Mouse (Mus musculus) adrenal gland, postnatal 10 days (tissue): ENCODE data around the gene Slc8a2. TPM values are rescaled to one million over a fixed set of nuclear protein-coding genes. Genes with fewer than 3 reads are reported as not detected.

ENCODE experiments used
- DNase-seq: peaks from one replicate; pipeline ENCODE4 v3.0.0; 2021; ENCODE audit warnings: mixed read lengths
- total RNA-seq, 2 experiments: library from RNA; stranded (reverse); gene quantifications; 2 replicates each; pipeline ENCODE4 v1.2.3; 2021

Slc8a2 gene
- total RNA-seq, 2 experiments from 2014 or later, result 3.0 to 3.8 TPM

GRCm38 (mm10) chr7:16172141-16172581 lies 42.5 kb downstream of the Slc8a2 start:
- DNase-seq, result no peak

DNA sequence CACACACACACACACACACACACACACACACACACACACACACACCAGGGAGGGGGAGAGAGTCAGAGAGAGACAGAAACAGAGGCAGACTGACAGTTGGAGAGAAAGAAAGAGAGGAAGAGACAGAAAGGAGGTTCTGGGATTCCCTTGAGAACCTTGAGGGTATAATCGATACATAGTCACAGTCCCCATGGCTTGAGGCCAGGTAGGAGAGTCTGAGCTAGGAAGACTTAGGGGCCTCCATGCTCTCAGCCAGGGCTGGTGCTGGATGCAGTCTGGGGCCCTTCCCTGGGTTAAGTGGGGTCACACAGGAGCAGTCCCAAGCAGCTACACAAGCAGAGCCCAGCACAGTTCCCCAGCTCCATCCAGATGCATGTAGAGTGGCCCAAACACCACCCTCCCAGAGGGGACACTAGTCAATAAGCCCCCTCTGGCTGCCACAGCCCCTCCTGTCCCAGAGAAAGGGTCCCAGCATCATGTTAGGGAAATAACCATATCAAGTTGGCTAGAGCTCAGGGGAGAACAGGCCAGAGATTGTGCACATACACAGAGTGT lies 43.0 kb downstream of the Slc8a2 start:
- no peak for DNase-seq

GRCm38 (mm10) chr7:16173146-16173545 lies 43.5 kb downstream of the Slc8a2 start:
- no peak for DNase-seq

- DNase-seq, result peak; percentile 68
Observed at GRCm38 (mm10) chr7:16174597-16175541, 45.2 kb downstream of the Slc8a2 start, which contains the start of gene Meis3. TSS of gene Meis3 (plus strand) at chr7:16175090.

GRCm38 (mm10) chr7:16175542-16175931 lies 45.9 kb downstream of the Slc8a2 start:
- DNase-seq, result no peak

DNA sequence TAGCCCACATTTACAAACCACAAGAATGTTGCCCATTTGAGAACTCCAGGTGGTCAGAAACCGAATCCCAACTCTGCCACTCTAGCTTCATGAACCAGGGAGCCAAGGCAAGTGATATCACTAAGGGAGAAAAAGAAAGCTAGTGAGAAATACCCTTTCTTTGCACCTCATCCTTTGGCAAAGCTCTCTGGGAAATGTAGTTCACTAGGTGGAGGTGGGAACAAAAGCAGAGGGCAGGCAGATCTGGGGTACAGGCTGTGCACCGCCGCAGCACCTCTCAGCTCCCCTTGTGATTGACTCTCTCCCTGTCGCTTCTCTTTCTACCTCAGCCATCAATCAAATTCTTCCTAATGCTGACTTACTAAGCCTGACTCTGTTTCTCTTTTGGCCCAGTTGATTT lies 48.5 kb downstream of the Slc8a2 start:
- no peak for DNase-seq

GRCm38 (mm10) chr7:16183663-16184062 lies 54.0 kb downstream of the Slc8a2 start:
- DNase-seq, result peak; percentile 81

- DNase-seq, result no peak
Observed at GRCm38 (mm10) chr7:16187494-16187893, 57.9 kb downstream of the Slc8a2 start.

GRCm38 (mm10) chr7:16192315-16192714 lies 62.7 kb downstream of the Slc8a2 start:
- DNase-seq, result peak; percentile 85

- no peak for DNase-seq
Observed at GRCm38 (mm10) chr7:16193702-16194101, 64.1 kb downstream of the Slc8a2 start.

DNA sequence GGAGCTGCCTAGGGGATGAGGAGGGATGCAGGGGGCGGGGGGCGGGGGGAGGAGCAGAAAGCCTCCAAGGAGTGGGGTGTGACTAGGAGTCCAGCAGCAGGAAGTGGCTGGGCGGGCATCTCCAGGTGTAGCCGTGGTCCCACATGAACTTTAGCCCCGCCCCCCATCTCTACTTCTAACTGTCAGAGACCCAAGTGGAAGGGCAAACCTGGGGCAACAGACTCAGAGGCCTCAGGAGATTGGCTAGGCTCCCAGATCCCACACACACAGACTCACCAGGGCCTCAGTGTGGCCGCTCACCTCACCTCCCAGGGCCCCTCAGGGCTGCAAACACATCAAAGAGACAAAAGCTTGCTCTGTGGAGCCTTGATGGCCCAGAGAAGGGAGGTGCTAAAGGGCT lies 67.0 kb downstream of the Slc8a2 start:
- no peak for DNase-seq

GRCm38 (mm10) chr7:16197166-16197565 lies 67.5 kb downstream of the Slc8a2 start:
- no peak for DNase-seq

GRCm38 (mm10) chr7:16198540-16198939 lies 68.9 kb downstream of the Slc8a2 start:
- no peak for DNase-seq

DNA sequence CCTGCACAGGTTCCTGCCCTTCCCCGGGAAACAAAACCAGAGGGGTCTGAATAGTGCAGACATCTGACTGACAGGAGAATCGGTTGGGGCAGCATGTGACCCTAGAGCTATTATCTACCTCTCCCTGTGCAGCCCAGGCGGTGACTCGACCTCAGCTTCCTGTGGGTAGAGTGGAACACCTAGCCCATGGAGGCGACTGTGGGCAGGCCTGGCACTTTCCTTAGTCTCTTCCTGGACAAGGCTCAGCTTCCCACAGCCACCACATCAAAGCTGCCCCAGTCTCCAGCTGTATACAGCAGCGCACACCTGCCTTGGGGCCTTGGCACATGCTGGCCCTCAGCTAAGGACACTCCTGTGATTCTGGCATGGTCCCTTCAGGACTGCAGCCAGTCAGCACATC lies 71.5 kb downstream of the Slc8a2 start:
- DNase-seq, result no peak

GRCm38 (mm10) chr7:16202756-16203504 lies 73.3 kb downstream of the Slc8a2 start:
- peak; percentile 46 for DNase-seq

DNA sequence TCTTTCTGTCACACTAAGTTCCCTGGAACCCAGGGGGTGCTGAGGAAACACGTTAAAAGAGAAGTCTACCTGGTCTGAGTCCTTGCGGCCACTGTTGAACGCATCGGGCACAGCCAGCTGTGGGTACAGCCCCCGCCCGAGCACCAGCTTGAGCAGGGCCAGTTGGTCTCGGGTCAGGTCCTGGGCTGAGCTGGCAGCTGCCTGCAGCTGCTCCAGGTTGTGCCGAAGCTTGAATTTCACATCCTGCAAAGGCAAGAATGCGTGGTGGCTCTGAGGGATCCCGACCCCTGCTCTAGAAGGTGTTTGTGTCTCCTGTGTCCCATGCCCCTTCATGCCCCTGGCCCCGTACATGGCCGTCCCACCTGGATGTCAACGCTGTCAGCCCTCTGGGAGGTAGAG lies 73.9 kb downstream of the Slc8a2 start:
- DNase-seq, result no peak

GRCm38 (mm10) chr7:16204791-16205190 lies 75.2 kb downstream of the Slc8a2 start:
- DNase-seq, result no peak

- no peak for DNase-seq
Observed at GRCm38 (mm10) chr7:16207076-16207475, 77.5 kb downstream of the Slc8a2 start.

DNA sequence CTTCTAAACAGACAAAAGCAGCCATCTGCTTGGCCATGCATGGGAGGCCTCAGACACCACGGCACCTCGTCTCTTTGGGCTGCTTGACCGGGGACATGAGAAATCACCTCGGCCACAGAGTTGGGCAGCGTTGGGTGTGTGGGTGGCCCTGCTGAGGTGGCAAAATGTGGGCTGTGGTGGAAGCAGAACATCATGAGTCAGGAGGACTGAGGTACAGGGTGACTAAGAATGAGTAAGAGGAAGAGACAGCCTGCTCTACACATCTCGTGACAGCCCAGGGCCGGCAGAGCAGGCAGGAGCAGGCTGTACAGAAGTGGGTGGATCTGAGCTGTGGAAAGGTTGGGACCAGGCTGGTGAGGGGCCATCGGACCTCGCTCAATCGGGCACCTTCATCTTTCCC lies 77.9 kb downstream of the Slc8a2 start:
- DNase-seq, result peak; percentile 44

DNA sequence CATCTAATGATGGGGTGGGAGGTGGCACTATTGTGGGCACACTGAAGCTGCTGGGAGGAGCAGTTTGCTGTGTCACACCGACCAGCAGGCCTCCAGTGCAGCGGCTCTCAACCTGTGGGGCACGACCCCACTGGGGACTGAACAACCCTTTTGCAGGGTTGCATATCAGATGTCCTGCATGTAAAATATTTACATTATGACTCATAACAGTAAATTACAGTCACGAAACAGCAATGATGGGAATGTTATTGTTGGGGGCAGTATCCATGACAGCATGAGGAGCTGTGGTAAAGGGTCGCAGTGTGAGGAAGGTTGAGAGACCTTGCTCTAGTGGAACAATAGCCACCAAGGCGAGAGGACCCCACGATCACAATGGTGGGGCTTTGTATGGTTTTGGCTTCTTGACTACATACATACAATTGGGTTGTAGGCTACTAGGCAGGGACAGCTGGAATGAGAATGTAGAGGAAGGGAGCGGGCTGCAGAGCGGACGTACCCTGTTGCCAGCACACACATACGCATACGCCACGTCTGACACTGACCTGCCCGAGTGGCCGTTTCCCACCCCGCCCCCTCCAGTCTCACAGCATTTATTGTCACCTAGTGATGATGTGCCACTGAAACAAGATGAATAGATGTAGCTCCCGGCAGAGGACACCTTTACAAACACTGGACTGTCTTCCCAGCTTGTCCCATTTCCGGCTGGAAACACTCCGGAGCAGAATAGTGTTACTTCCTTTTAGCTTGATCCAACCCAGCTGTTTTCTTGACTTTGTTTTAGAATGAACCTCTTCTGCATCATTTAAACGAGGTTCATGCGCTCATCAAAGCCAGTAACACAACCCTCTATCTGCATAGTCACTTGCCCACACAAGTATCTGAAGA lies 79.4 kb downstream of the Slc8a2 start:
- no peak for DNase-seq
